Mouse (Mus musculus): ENCODE results near the gene Arfrp1. TPM values are rescaled to one million over a fixed set of nuclear protein-coding genes. Genes with fewer than 3 reads are reported as not detected.

Gene Arfrp1
- polyA plus RNA-seq, 1 experiment from 2014 or later, result 44.8 TPM

DNA sequence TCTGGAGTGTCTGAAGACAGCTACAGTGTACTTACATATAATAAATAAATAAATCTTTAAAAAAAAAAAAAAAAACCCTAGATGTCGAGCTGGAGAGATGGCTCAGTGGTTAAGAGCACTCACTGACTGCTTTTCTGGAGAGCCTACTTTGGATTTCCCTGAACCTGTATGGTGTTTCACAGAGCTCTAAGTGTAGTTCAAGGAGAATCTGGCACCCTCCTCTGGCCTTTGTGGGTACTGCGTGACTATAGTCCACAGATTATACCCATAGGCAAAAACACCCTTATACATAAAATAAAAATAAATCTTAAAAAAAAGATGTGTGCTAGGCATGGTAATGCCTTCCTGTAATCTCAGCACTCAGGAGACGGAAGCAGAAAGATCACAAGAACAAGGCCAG lies 31.2 kb downstream of the Arfrp1 start:
- TF ChIP-seq CTCF (IDR thresholded peaks at IDR 0.05), result peak; percentile 76
- ATAC-seq (peak; percentile 39), DNase-seq (ENCODE audit: low read depth, low spot score) (no peak)
- ChIA-PET CTCF (interaction anchor here (0.6 to 5.2 kb wide), 13 partner anchors 7 to 345 kb away, joined by 3 to 40 read pairs (median 3); partner anchors contain the start of gene Ppdpf), POLR2A (no interaction called here)
- in situ Hi-C loops (cut with MboI; ENCODE audit: low pct_unique_long_range_greater_than_20kb), result loop anchor here (5.0 kb wide), 1 partner anchor 147 kb away; the partner anchor contains the start of gene Ppdpf
- no peaks in the 10 kb centered on the region for H3K27me3 ChIP-seq

DNA sequence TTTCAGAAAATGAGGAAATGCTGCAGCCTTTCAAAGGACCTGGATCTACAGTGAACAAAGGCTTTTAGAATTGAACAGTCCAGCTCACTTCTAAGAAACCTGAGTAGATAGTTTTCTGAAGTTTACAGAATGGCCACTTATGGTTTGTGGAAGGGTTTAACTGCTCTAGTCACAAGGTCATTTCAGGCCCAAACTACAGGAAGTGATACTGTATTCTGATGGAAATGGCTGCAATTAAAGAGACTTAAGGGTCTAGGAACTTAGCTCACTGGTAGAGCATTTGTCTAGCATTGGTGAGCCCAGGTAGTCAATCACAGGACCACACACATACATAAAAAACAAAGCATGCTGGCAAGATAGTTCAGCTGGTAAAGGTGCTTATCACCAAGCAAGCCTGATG lies 32.7 kb downstream of the Arfrp1 start:
- in situ Hi-C loops (cut with MboI; ENCODE audit: low pct_unique_long_range_greater_than_20kb), result loop anchor here (5.0 kb wide), 1 partner anchor 145 kb away; the partner anchor contains the start of gene Ppdpf
- DNase-seq (ENCODE audit: low read depth, low spot score) (no peak), ATAC-seq (no peak)
- no peak for TF ChIP-seq CTCF (IDR thresholded peaks at IDR 0.05)
- no peaks in the 10 kb centered on the region for H3K27me3 ChIP-seq
- ChIA-PET CTCF (interaction anchor here (1.5 to 5.2 kb wide), 3 partner anchors 9 to 166 kb away, joined by 3 to 40 read pairs (median 3); partner anchors contain the start of gene Ppdpf), POLR2A (no interaction called here)

DNA sequence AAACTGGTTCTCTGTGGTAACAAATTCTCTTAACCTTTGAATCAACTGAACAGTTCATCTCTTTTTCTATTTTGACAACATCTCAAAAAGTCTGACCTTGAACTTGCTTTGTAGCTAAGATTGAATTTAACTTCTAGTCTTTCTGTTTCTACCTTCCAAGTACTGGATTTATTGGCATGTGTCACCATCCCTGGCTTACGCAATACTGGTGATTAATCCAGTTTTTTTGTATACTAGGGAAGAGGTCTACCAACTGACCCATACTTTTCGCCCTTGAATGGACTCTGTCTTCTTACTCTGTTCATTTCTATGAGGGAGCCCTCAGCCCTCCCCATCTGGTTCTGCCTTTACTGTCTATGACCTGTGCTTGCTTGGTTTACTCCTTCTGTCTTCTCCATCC lies 39.1 kb downstream of the Arfrp1 start:
- H3K27me3 ChIP-seq, result no peaks in the 10 kb centered on the region
- TF ChIP-seq CTCF (IDR thresholded peaks at IDR 0.05), result no peak
- no peak for DNase-seq (ENCODE audit: low read depth, low spot score)
- in situ Hi-C loops (cut with MboI; ENCODE audit: low pct_unique_long_range_greater_than_20kb), result no loop called here
- ChIA-PET CTCF (interaction anchor here (1.0 to 2.7 kb wide), 2 partner anchors 9 to 30 kb away, joined by 3 to 13 read pairs; no protein-coding TSS in a partner anchor), POLR2A (interaction anchor here (0.8 kb wide), 1 partner anchor 26 kb away, joined by 3 read pairs; no protein-coding TSS in a partner anchor)
- ATAC-seq, result no peak

DNA sequence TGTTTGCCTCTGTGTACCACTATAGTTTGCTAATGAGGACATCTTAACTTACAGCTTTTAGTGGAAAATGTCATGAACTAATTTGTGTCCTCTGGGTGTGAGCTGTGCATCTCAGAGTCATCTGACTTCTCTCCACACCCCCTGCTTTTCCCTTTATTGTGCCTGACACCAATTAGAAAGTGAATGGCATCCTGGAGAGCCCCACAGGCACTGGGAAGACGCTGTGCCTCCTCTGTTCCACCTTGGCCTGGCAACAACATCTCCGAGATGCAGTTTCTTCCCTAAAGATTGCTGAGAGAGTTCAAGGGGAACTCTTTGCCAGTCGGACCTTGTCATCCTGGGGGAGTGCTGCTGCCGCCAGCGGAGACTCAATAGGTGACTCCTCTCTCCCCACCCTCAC lies 43.1 kb downstream of the Arfrp1 start:
- in situ Hi-C loops (cut with MboI; ENCODE audit: low pct_unique_long_range_greater_than_20kb), result no loop called here
- no peak for ATAC-seq

GRCm38 (mm10) chr2:181320103-181320499 lies 45.1 kb downstream of the Arfrp1 start:
- CTCF ChIA-PET, result interaction anchor here (2.8 kb wide), 1 partner anchor 133 kb away, joined by 11 read pairs; the partner anchor contains the start of gene Ppdpf
- in situ Hi-C loops (cut with MboI; ENCODE audit: low pct_unique_long_range_greater_than_20kb), result no loop called here

More for the DNA sequence above, 43.1 kb downstream of the Arfrp1 start:
- ChIA-PET POLR2A (no interaction called here), CTCF (interaction anchor here (1.1 kb wide), 1 partner anchor 9 kb away, joined by 4 read pairs; no protein-coding TSS in a partner anchor)
- no peaks in the 10 kb centered on the region for H3K27me3 ChIP-seq
- no peak for DNase-seq (ENCODE audit: low read depth, low spot score)
- no peak for TF ChIP-seq CTCF (IDR thresholded peaks at IDR 0.05)

GRCm38 (mm10) chr2:181319248-181320102 lies 45.7 kb downstream of the Arfrp1 start, which contains the start of gene Rtel1:
Gene Rtel1 (plus strand): TSS chr2:181319739.
- ChIA-PET CTCF (interaction anchor here (2.0 to 2.8 kb wide), 2 partner anchors 31 to 133 kb away, joined by 4 to 11 read pairs; partner anchors contain the start of gene Ppdpf), POLR2A (interaction anchor here (0.8 to 0.9 kb wide), 2 partner anchors 12 to 31 kb away, joined by 3 to 9 read pairs; no protein-coding TSS in a partner anchor)
- TF ChIP-seq CTCF (IDR thresholded peaks at IDR 0.05), result no peak
- DNase-seq (ENCODE audit: low read depth, low spot score) (peak; percentile 55), ATAC-seq (peak; percentile 59)
- in situ Hi-C loops (cut with MboI; ENCODE audit: low pct_unique_long_range_greater_than_20kb), result no loop called here
- no peaks in the 10 kb centered on the region for H3K27me3 ChIP-seq

More at GRCm38 (mm10) chr2:181320103-181320499, 45.1 kb downstream of the Arfrp1 start:
- no peaks in the 10 kb centered on the region for H3K27me3 ChIP-seq
- POLR2A ChIA-PET, result no interaction called here
- DNase-seq (ENCODE audit: low read depth, low spot score) (no peak), ATAC-seq (no peak)
- TF ChIP-seq CTCF (IDR thresholded peaks at IDR 0.05), result no peak

GRCm38 (mm10) chr2:181314080-181314810 lies 51.0 kb downstream of the Arfrp1 start, which contains the start of gene Stmn3:
Gene Stmn3 (minus strand): TSS chr2:181314500.
- CTCF ChIA-PET, result no interaction called here
- DNase-seq (ENCODE audit: low read depth, low spot score), result no peak
- in situ Hi-C loops (cut with MboI; ENCODE audit: low pct_unique_long_range_greater_than_20kb), result no loop called here
- no peak for TF ChIP-seq CTCF (IDR thresholded peaks at IDR 0.05)
- ATAC-seq, result no peak
- POLR2A ChIA-PET, result no interaction called here
- H3K27me3 ChIP-seq, result no peaks in the 10 kb centered on the region

GRCm38 (mm10) chr2:181313344-181314079 lies 51.7 kb downstream of the Arfrp1 start:
- no peaks in the 10 kb centered on the region for H3K27me3 ChIP-seq
- POLR2A ChIA-PET, result no interaction called here
- no peak for DNase-seq (ENCODE audit: low read depth, low spot score)

GRCm38 (mm10) chr2:181313006-181313343 lies 52.2 kb downstream of the Arfrp1 start:
- ChIA-PET POLR2A (no interaction called here), CTCF (no interaction called here)
- no peak for ATAC-seq
- no peak for TF ChIP-seq CTCF (IDR thresholded peaks at IDR 0.05)
- no peak for DNase-seq (ENCODE audit: low read depth, low spot score)
- no peaks in the 10 kb centered on the region for H3K27me3 ChIP-seq
- in situ Hi-C loops (cut with MboI; ENCODE audit: low pct_unique_long_range_greater_than_20kb), result no loop called here

More at GRCm38 (mm10) chr2:181313344-181314079, 51.7 kb downstream of the Arfrp1 start:
- in situ Hi-C loops (cut with MboI; ENCODE audit: low pct_unique_long_range_greater_than_20kb), result no loop called here
- no peak for ATAC-seq
- no peak for TF ChIP-seq CTCF (IDR thresholded peaks at IDR 0.05)
- CTCF ChIA-PET, result no interaction called here

DNA sequence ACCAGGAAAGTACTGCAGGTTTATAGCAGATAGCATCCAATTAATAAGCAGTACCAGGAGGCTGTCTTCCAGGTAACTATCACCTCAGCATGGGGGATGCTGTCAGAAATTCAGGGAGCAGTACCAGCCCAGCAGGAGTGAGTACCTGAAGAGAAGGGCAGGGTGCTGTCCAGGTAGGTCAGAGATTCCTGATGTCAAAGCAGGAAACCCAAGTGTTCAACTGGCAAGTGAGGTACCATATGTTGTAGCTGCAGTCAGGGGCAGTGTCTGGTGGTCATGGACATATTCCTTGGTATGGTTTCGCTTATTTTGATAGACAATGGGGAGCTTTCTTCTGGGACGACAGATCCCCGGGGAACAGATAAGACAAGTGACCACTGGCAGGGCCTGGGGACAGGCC lies 52.8 kb downstream of the Arfrp1 start:
- in situ Hi-C loops (cut with MboI; ENCODE audit: low pct_unique_long_range_greater_than_20kb), result no loop called here
- ChIA-PET POLR2A (no interaction called here), CTCF (no interaction called here)
- no peak for DNase-seq (ENCODE audit: low read depth, low spot score)
- no peak for TF ChIP-seq CTCF (IDR thresholded peaks at IDR 0.05)
- no peak for ATAC-seq
- H3K27me3 ChIP-seq, result no peaks in the 10 kb centered on the region

Other genes starting within 250 kb of the Arfrp1 start
- 0.10 TPM for gene Kcnq2, start 230.1 kb downstream of the Arfrp1 start, polyA plus RNA-seq (2021)
- gene Eef1a2, start 208.4 kb downstream of the Arfrp1 start, polyA plus RNA-seq (2021), result not detected
- 61.6 TPM for gene Ppdpf, start 178.2 kb downstream of the Arfrp1 start, polyA plus RNA-seq (2021)
- gene Ptk6, start 162.6 kb downstream of the Arfrp1 start, polyA plus RNA-seq (2021), result not detected
- gene Srms, start 152.2 kb downstream of the Arfrp1 start, polyA plus RNA-seq (2021), result not detected
- not detected for gene Fndc11, start 145.4 kb downstream of the Arfrp1 start, polyA plus RNA-seq (2021)
- gene Helz2, start 123.4 kb downstream of the Arfrp1 start, polyA plus RNA-seq (2021), result 9.4 TPM
- gene Gmeb2, start 77.4 kb downstream of the Arfrp1 start, polyA plus RNA-seq (2021), result 21.3 TPM
- gene Stmn3, start 50.9 kb downstream of the Arfrp1 start, polyA plus RNA-seq (2021), result not detected
- 46.5 TPM for gene Rtel1, start 45.7 kb downstream of the Arfrp1 start, polyA plus RNA-seq (2021)
- gene Zgpat, start 476 bp downstream of the Arfrp1 start, polyA plus RNA-seq (2021), result 41.8 TPM
- gene Lime1, start 14.7 kb upstream of the Arfrp1 start, polyA plus RNA-seq (2021), result 22.7 TPM
- gene Zbtb46, start 94.0 kb upstream of the Arfrp1 start, polyA plus RNA-seq (2021), result 9.4 TPM
- 1.0 TPM for gene Abhd16b, start 127.8 kb upstream of the Arfrp1 start, polyA plus RNA-seq (2021)
- gene Tpd52l2, start 131.7 kb upstream of the Arfrp1 start, polyA plus RNA-seq (2021), result 179 TPM
- 110 TPM for gene Dnajc5, start 155.1 kb upstream of the Arfrp1 start, polyA plus RNA-seq (2021)
- gene Uckl1, start 219.5 kb upstream of the Arfrp1 start, polyA plus RNA-seq (2021), result 116 TPM
- gene Prpf6, start 226.5 kb upstream of the Arfrp1 start, polyA plus RNA-seq (2021), result 77.4 TPM
- 63.1 TPM for gene Zfp512b, start 227.4 kb upstream of the Arfrp1 start, polyA plus RNA-seq (2021)
- gene Samd10, start 233.8 kb upstream of the Arfrp1 start, polyA plus RNA-seq (2021), result 22.4 TPM

Measured in Patski (cell line).